Mouse (Mus musculus) stomach, embryonic 15.5 days (tissue): ENCODE results near the gene Olfr715b. TPM values are rescaled to one million over a fixed set of nuclear protein-coding genes. Genes with fewer than 3 reads are reported as not detected.
"Not testable (repeated sequence)": the region's sequence is repeated elsewhere in the genome, so short reads cannot be mapped to it uniquely, and the experiment has no call there.

Experiments
- ATAC-seq: fragments of 200-750 bp; cut with Nextera tagmentation; 2 replicates; pipeline ENCODE4 v1.8.0; 2017; ENCODE audit warnings: low read depth, moderate number of reproducible peaks, moderate TSS enrichment; ENCODE audit not compliant: insufficient read depth, low FRiP score
- H3K27ac ChIP-seq: fragments of 300-500 bp; sonication (generic); 2 replicates; pipeline ENCODE4 v1.5.1; 2015; ENCODE audit warnings: mild to moderate bottlenecking, inconsistent platforms
- H3K27me3 ChIP-seq: fragments of 300-500 bp; sonication (generic); replicated peaks from 2 replicates; pipeline ENCODE4 v1.6.1; 2015; ENCODE audit warnings: inconsistent platforms
- H3K36me3 ChIP-seq: fragments of 300-500 bp; sonication (generic); 2 replicates; pipeline ENCODE4 v1.6.1; 2015; ENCODE audit warnings: inconsistent platforms
- H3K4me1 ChIP-seq: fragments of 300-500 bp; sonication (generic); 2 replicates; pipeline ENCODE4 v1.6.1; 2015; ENCODE audit warnings: inconsistent platforms
- H3K4me2 ChIP-seq: fragments of 300-500 bp; sonication (generic); 2 replicates; pipeline ENCODE4 v1.6.1; 2015; ENCODE audit warnings: mild to moderate bottlenecking, inconsistent platforms
- H3K4me3 ChIP-seq: fragments of 300-500 bp; sonication (generic); replicated peaks from 2 replicates; pipeline ENCODE4 v1.5.1; 2015; ENCODE audit warnings: inconsistent platforms
- H3K9ac ChIP-seq: fragments of 300-500 bp; sonication (generic); 2 replicates; pipeline ENCODE4 v1.6.1; 2015; ENCODE audit warnings: inconsistent platforms
- H3K9me3 ChIP-seq: fragments of 300-500 bp; sonication (generic); 2 replicates; pipeline ENCODE4 v1.6.1; 2016; ENCODE audit warnings: inconsistent platforms
- WGBS: fragments of 180-500 bp; shearing (Covaris S2); methylation state at CpG from one replicate; pipeline ENCODE4 v1.1.7; 2015; 5-methylcytosine and 5-hydroxymethylcytosine counted together
- polyA plus RNA-seq: library from polyadenylated mRNA; unstranded; fragments of >200 nt; fragmentation: Nextera tagmentation; extraction: Ambion mirVana; gene quantifications from 2 replicates; pipeline ENCODE4 v1.2.1, GENCODE M21; 2015

The Olfr715b gene
- polyA plus RNA-seq = not detected in 2 replicates

GRCm38 (mm10) chr7:107110269-107110668 is at the start of gene Olfr715b:
Gene Olfr715b, minus strand, starts transcription at chr7:107110369.
- H3K4me1 ChIP-seq, H3K36me3 ChIP-seq, H3K27ac ChIP-seq, H3K27me3 ChIP-seq, H3K4me2 ChIP-seq, H3K9ac ChIP-seq, H3K4me3 ChIP-seq, H3K9me3 ChIP-seq, ATAC-seq: not testable (repeated sequence)
- 70% methylated on average over 2 of the region's 2 CpGs for WGBS

DNA sequence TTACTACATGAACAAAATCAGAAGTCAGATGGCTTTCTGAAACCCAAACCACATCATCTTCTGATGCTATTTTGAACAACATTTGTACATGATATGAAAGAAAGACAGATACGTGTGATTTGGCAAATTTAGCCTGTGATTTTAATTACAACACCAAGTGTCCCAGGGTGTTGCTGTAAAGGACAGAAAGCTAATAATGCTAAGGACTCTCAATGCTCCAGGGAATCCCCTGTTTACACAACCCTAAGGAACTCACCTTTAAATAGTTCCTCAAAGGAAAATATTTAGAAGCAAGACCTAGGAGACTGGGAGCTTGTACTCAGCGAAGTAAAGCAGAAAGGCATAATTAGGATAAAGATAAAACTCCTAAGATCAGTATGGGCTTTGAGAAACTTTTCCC is 27.9 kb upstream of the Olfr715b start, which contains the start of gene Olfr716:
Gene Olfr716, plus strand, starts transcription at position 301 of the 400 bp plus-strand sequence.
- not testable (repeated sequence) for H3K4me1 ChIP-seq, H3K4me2 ChIP-seq, H3K9ac ChIP-seq, H3K9me3 ChIP-seq, ATAC-seq, H3K27me3 ChIP-seq, H3K4me3 ChIP-seq, H3K27ac ChIP-seq, H3K36me3 ChIP-seq
- 59% methylated on average over 2 of the region's 2 CpGs for WGBS

GRCm38 (mm10) chr7:107130983-107131382 is 20.8 kb upstream of the Olfr715b start, which contains the start of gene Olfr715:
Gene Olfr715, minus strand, starts transcription at chr7:107131083.
- H3K27ac ChIP-seq, H3K4me1 ChIP-seq, H3K4me2 ChIP-seq, H3K4me3 ChIP-seq, H3K36me3 ChIP-seq, H3K27me3 ChIP-seq, ATAC-seq, H3K9me3 ChIP-seq, H3K9ac ChIP-seq: not testable (repeated sequence)
- WGBS = 79% methylated on average over 3 of the region's 3 CpGs

GRCm38 (mm10) chr7:107092920-107093319 is 17.2 kb downstream of the Olfr715b start, which contains the start of gene Olfr17:
Gene Olfr17, plus strand, starts transcription at chr7:107093220.
- Histone ChIP-seq H3K27ac (no peak within 1 kb of the TSS), H3K9ac (no peak within 1 kb of the TSS), H3K4me3 (no peak within 1 kb of the TSS), H3K9me3 (no peaks in the 10 kb centered on the region), H3K27me3 (no peaks in the 10 kb centered on the region), H3K36me3 (no peaks in the 10 kb centered on the region), H3K4me1 (no peaks in the 10 kb centered on the region), H3K4me2 (no peak within 1 kb of the TSS)
- ATAC-seq = no peak
- 53% methylated on average over 1 of the region's 1 CpGs for WGBS

GRCm38 (mm10) chr7:107070681-107071080 is 39.5 kb downstream of the Olfr715b start, which contains the start of gene Olfr714:
Gene Olfr714, plus strand, starts transcription at chr7:107070981.
- Histone ChIP-seq H3K27ac (no peak within 1 kb of the TSS), H3K4me1 (no peaks in the 10 kb centered on the region), H3K9me3 (no peaks in the 10 kb centered on the region), H3K36me3 (no peaks in the 10 kb centered on the region), H3K27me3 (no peaks in the 10 kb centered on the region), H3K4me2 (no peak within 1 kb of the TSS), H3K9ac (no peak within 1 kb of the TSS), H3K4me3 (no peak within 1 kb of the TSS)
- WGBS = 86% methylated on average over 2 of the region's 2 CpGs
- ATAC-seq = no peak

Other genes with a start within 250 kb of the Olfr715b start
- gene Olfr704, start 247.2 kb downstream of the Olfr715b start, polyA plus RNA-seq = not detected in 2 replicates
- not detected in 2 replicates for gene Olfr705, start 233.5 kb downstream of the Olfr715b start, polyA plus RNA-seq
- not detected in 2 replicates for gene Olfr706, start 222.2 kb downstream of the Olfr715b start, polyA plus RNA-seq
- not detected in 2 replicates for gene Olfr707, start 209.1 kb downstream of the Olfr715b start, polyA plus RNA-seq
- not detected in 2 replicates for gene Olfr1532-ps1, start 202.4 kb downstream of the Olfr715b start, polyA plus RNA-seq
- gene Olfr709-ps1, start 178.2 kb downstream of the Olfr715b start, polyA plus RNA-seq = not detected in 2 replicates
- gene Olfr710, start 162.1 kb downstream of the Olfr715b start, polyA plus RNA-seq = not detected in 2 replicates
- not detected in 2 replicates for gene Olfr6, start 146.4 kb downstream of the Olfr715b start, polyA plus RNA-seq
- gene Olfr711, start 134.9 kb downstream of the Olfr715b start, polyA plus RNA-seq = not detected in 2 replicates
- not detected in 2 replicates for gene Olfr2, start 104.3 kb downstream of the Olfr715b start, polyA plus RNA-seq
- not detected in 2 replicates for gene Olfr713, start 79.2 kb downstream of the Olfr715b start, polyA plus RNA-seq
- not detected in 2 replicates for gene Olfr714, start 39.4 kb downstream of the Olfr715b start, polyA plus RNA-seq
- not detected in 2 replicates for gene Olfr17, start 17.1 kb downstream of the Olfr715b start, polyA plus RNA-seq
- gene Olfr715, start 20.7 kb upstream of the Olfr715b start, polyA plus RNA-seq = not detected in 2 replicates
- gene Olfr716, start 28.0 kb upstream of the Olfr715b start, polyA plus RNA-seq = not detected in 2 replicates
- not detected in 2 replicates for gene Nlrp14, start 56.6 kb upstream of the Olfr715b start, polyA plus RNA-seq
- gene Rbmxl2, start 99.1 kb upstream of the Olfr715b start, polyA plus RNA-seq = not detected in 2 replicates